Mouse (Mus musculus): ENCODE measurements around the gene Olfr1391.
"Not testable (repeated sequence)": the region's sequence is repeated elsewhere in the genome, so short reads cannot be mapped to it uniquely, and the experiment has no call there.

Gene Olfr1391

DNA sequence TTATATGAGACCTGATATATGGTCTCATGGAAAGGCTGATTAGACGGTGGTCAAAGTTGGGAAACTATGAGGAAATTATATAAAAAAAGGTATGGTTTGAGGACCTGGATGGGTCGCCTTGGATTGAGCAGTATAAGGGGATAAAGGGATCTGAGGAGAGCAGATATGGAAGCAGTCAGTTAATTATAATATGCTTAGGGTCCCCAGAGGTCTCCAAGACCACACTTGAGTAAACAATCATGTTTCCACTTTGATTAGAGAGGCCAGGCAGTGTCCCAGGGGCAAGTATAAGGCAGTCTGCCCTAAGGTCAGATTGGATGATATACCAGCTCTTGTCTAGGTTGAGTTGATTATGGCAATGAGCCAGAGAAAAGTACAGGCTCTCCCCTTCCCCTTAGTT, at the start of gene Olfr1391:
Gene Olfr1391 (plus strand): TSS at position 301 of the 400 bp plus-strand sequence.
- DNase-seq (ENCODE audit: low read depth, low spot score) = no peak

DNA sequence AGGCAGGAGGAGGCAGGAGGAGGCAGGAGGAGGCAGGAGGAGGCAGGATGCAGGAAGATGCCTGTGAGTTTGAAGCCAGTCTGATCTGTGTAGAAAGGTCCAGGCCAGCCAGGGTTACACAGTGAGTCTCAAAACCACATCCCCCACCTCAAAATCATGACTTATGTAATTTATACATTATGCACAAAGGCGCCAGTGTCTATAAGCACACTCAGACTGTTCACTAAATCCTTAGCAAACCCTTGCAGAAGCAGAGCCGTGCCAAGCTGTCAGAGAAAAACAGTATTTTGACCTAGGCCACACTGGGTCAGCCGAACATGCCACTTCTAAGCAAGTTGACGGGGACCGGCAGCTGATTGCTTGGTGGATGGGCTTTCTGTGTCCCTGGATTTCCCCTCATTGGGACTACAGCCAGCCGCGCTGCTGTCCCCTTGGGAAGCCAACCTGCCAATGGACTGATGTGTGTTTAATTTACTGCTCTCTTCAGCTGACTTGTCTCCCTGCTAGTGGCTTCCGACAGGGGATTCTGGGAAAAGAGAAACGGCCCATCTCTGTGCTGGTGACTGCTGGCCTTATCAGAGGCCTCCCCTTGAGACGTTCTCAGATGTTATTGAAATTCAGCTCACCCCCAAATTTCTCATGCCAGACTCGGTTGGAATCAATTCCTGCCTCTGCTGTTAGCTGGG, 48.6 kb upstream of the Olfr1391 start:
- no peak for DNase-seq (ENCODE audit: low read depth, low spot score)

DNA sequence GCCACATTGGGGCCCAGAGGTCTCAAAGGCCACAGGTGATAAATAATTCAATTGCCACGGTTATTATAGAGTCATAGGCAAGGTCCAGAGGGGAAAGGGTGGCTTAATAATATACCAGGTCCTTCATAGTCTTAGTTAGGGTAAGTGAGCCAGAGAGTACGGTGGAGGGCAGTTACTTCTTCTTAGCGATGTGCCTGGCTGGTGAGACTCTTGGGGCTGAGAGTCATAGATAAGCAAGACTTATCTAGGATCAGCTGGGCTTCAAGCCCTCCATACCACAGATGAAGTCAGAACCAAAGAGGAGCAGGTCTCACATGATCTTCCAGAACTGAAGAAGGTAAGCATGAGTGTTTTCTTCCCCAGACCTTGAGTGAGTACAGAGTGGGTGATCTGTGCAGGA, 44.3 kb upstream of the Olfr1391 start, which contains the start of gene Olfr1393:
Gene Olfr1393 (plus strand): TSS at position 83 of the 400 bp plus-strand sequence.
- DNase-seq (ENCODE audit: low read depth, low spot score) = no peak

DNA sequence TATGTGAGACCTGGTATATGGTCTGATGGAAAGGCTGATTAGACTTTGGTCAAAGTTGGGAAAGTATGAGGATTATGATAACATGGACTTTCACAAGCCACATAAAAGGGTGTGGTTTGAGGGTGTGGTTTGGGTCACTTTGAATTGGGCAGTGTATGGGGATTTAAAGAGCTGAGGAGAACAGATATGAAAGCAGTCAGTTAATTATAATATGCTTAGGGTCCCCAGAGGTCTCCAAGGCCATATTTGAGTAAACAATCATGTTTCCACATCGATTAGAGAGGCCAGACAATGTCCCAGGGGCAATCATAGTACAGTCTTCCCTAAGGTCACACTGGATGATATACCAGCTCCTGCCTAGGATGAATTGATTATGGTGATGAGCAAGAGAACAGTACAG, 37.6 kb upstream of the Olfr1391 start, which contains the start of gene Olfr1392:
Gene Olfr1392 (plus strand): TSS at position 301 of the 400 bp plus-strand sequence.
- DNase-seq (ENCODE audit: low read depth, low spot score) = not testable (repeated sequence)

- no peak for DNase-seq (ENCODE audit: low read depth, low spot score)
Observed at GRCm38 (mm10) chr11:49287251-49287650, 35.3 kb upstream of the Olfr1391 start.

- no peak for DNase-seq (ENCODE audit: low read depth, low spot score)
Observed at GRCm38 (mm10) chr11:49292777-49293176, 29.8 kb upstream of the Olfr1391 start.

DNA sequence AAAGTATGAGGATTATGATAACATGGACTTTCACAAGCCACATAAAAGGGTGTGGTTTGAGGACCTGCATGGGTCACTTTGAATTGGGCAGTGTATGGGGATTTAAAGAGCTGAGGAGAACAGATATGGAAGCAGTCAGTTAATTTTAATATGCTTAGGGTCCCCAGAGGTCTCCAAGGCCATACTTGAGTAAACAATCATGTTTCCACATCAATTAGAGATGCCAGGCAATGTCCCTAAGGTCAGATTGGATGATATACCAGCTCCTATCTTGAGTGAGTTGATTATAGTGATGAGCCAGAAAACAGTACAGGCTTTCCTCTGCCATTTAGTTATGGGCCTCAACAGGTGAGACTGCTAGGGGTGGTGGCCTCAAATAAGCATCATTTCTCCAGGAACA, 18.1 kb upstream of the Olfr1391 start, which contains the start of gene Olfr10:
Gene Olfr10 (plus strand): TSS at position 301 of the 400 bp plus-strand sequence.
- no peak for DNase-seq (ENCODE audit: low read depth, low spot score)

GRCm38 (mm10) chr11:49308547-49308946, 14.0 kb upstream of the Olfr1391 start:
- not testable (repeated sequence) for DNase-seq (ENCODE audit: low read depth, low spot score)

GRCm38 (mm10) chr11:49326726-49327125, 4.2 kb downstream of the Olfr1391 start:
- DNase-seq (ENCODE audit: low read depth, low spot score) = no peak

- DNase-seq (ENCODE audit: low read depth, low spot score) = no peak
Observed at GRCm38 (mm10) chr11:49329686-49330085, 7.1 kb downstream of the Olfr1391 start.

DNA sequence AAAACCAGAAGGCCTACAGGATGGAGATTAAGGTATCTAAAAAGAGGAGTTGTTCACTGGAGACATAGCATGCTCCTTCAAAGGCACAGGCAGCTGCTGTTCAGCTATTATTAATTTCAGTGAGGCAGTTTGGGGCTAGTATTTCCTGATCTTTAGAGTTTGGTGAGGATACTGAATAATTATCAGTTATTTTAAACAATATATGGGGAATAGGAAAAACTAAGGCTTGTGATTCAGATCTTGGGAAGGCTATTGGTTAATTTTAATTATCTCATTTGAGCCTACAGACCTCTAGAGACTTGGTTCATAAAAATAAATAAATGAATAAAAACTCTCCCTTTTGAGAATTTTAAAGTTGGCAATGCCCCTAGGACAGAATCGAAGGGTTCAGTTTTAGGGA, 12.3 kb downstream of the Olfr1391 start, which contains the start of gene Olfr1390:
Gene Olfr1390 (plus strand): TSS at position 301 of the 400 bp plus-strand sequence.
- no peak for DNase-seq (ENCODE audit: low read depth, low spot score)

DNA sequence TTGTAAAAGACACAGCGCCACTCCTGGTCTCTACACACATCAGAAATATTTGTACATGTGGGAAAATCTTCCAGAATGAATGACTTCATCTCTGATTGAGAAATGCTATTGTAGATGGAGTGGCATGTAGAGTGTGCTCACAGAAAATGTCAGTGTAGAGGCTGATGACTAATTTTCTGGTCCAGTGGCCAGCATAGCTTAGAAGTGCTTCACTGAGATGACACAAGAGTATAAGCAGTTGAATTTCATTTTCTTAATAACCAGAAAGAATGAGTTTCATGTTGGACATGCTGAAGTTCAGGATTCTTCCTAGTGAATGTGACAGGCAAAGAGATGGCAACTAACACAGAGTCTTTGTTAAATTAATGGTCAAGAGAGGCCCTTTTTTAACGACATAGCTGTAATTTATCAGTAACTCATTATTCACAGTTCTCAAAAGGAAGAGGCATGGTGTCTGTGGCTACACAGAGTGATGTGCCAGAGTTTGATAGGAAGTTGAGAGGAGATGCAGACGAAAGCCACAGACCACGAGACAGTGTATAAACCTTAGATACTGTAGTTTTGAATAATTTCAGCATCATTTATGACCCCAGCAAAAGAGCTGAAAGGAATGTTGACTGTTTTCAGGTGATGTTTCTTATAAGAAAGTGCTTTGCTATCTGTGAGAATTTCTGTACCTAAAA, 14.7 kb downstream of the Olfr1391 start:
- DNase-seq (ENCODE audit: low read depth, low spot score) = no peak

All from embryo, embryonic 11.5 days (tissue).